Mouse (Mus musculus) lung, postnatal 36 days (tissue): ENCODE results near the gene Rab37.
A peak's percentile ranks its signal among the peaks of the same experiment; 100 is the strongest.

Source experiments
- DNase-seq: peaks from one replicate; pipeline ENCODE4 v3.0.0; 2022; ENCODE audit warnings: mixed read lengths

Gene Rab37

DNA sequence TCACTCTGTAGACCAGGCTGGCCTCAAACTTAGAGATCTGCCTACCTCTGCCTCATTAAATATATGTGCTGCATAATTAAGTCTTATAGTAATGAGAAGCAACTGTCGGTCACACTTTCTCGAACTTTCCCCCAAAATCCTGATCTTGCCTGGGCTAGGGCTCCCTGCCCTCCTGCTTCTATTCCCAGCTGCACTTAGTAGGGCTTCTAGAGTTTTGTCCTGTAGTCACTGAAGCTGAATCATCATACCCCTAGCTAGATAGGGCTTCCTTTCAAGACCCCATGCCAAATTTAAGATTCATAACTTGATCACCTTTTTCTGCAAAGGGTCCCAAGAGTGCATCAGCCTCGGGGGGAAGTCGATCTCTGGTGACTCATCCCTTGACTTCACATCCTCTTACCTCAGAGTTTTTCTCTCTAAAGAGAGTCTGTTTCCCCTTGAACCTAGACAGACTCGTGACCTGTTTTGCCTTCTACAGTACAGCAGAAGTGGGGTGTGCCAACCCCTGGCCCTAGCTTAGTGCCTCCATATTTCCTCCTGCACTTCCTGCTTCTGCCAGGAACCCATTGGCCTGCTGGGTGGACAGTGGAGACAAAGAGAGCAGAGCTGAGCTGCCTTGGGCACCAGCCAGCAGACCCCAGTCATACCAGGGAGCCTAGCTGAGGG is 47.5 kb downstream of the Rab37 start:
- DNase-seq, result peak; percentile 43

DNA sequence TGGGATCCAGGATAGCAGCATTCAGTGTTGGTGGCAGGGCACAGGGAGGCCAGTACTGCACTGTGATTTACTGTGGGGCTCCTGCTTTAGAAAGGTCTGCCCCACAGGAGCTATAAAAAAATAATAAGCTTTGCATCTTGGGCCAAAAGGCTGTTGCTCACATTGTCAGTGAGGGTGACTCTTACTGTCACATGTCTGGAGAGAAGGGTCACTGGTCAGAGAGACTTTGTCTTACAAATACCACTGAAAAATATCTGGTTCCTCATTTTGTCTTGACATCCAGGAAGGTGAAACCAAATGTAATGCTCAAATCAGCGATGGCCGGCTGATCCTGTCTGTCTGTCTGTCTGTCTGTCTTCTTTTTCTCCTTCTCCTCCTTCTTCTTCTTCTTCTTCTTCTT is 50.7 kb downstream of the Rab37 start:
- DNase-seq, result no peak

DNA sequence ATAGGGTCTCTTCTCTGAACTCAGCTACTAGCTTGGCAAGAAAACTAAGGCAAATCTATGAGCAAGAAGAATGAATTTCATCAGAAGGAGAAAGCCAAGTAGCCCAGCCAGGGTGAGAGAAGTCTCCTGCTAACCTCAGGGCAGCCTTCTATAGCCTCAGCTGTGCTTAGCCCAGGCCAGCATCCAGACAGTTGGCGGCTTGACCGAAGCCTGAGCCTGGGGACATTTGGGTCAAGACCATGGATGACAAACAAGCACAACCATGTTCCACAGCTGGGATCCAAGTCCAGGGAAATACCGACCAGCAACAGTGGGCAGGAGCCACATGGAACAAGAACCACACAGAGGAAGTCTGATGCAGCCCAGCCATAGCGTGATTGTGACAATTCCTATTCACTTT is 56.6 kb downstream of the Rab37 start:
- DNase-seq, result no peak

DNA sequence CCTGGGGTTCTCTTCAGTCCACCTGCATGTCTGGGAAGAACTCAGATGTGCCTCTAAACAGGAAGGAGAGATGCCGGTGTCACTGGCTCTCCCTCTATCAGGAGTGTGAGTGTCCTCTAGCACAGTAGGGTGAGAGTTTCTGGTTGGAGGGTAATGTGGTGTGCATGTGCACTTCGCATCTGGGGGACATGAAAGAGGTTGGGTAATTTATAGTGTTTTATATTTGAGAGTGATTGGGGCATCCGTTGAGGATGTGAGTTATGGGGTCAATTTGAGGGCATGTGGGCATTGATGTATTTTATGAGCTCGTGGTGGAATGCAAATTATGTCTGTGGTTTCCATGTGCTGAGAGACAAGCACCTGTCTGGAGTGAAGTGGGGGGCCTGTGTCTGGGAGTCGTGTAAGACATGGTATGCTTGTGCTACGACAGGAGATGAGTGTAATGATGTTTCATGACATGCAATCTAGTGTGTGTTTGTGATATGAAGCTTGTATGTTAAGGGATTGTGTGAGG is 59.6 kb downstream of the Rab37 start:
- DNase-seq, result no peak

DNA sequence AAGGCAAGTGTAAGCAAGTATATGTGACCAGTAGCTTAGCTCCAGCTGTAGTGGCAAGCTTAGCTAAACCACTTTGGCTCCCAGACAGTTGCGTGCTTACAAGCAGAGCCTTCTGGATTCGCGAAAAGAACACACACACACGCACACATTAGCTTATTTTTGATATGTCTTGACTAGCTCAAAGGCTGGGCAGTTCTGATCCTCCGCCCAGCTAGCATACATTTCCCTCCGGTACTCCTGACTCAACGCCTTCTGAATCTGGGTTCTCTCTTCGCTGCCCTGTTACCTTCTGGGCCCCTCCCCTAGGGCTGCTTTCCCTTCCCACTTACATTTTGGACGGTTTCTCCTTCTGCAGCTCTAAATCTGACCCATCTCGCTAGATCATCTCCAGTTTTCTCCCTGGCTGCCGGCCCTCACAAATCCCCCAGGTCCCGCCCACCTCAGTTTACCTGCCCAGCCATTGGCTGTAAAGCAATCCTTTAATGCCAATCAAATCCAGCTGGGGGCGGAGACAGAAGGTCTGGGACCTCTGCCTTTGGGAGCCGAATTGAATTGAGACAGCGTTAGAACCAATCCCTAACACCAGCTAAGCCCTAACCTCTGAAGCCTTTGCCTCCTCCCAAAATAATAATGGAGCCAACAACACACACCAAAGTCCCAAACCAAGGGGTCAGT is 60.7 kb downstream of the Rab37 start:
- peak; percentile 77 for DNase-seq

DNA sequence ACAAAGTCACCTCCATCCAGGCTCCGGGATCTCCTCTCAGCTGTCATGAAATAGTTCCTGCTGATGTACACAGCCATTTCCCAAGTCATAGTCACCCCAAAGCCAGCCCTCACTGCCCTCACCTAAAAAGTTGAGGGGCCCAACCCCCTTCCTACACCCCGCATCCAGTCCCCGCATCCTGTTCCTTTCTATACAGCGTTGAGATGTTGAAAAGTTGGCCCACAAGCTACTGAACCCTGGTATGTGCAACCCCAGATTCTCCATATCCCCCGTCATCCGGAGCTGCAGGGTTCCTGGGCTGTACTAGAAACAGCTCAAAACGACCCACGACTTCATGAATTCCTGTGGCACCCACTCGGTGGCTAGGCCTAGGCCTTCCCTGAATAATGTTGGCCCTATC is 61.9 kb downstream of the Rab37 start:
- no peak for DNase-seq

DNA sequence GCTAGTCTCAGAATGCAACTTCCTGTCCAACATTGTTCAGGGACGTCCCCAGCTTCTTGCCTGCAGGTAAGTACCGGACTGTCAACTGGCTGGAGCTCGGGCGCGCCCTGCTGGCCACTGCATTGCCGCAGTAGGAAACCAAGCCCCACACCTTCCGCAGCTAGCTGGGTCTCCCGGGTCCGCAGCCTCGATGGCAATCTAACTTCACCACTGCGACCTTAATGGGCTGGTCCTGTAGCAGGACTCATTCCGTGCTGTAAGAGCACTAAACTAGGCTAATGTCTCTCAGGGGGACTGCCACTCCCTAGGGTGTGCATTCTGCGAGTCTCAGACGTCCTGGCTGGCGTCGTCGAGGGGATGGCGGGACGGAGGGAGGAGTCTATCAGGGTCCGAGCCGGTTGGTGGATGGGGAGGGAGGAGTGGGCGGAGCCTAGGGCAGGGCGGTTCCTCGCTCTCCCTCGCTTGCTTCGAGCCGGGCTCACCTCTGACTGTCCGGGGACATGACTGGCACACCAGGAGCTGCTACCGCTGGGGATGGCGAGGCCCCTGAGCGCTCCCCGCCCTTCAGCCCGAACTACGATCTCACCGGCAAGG is 62.6 kb downstream of the Rab37 start:
- DNase-seq, result peak; percentile 91

DNA sequence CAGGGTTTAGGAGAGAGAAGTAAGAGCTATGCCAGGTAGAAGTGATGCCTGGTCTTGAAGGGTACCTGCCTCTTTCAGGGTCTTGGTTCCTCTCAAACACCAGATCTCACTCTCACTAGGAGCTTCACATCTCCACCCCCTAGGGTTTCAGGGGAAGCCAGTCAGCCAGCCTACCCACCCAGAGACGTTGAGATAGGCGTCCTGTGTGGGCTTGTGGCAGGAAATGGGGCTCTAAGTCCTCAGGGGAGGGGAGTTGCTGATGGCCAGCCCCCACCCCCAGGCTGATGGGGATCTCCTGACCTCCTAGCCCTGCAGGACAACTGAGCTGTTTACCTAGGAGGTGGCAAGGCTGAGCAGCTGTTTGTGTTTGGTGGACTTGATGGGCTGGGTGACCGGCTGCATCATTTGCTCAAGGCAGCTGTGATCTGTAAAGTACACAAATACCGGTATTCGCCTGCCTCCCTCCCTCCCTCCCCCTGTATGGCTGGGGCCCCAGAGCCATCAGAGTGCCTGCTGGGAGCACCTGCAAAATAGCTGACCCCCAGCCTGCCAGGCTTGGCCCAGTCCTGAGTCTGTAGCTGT is 63.9 kb downstream of the Rab37 start:
- DNase-seq, result no peak

DNA sequence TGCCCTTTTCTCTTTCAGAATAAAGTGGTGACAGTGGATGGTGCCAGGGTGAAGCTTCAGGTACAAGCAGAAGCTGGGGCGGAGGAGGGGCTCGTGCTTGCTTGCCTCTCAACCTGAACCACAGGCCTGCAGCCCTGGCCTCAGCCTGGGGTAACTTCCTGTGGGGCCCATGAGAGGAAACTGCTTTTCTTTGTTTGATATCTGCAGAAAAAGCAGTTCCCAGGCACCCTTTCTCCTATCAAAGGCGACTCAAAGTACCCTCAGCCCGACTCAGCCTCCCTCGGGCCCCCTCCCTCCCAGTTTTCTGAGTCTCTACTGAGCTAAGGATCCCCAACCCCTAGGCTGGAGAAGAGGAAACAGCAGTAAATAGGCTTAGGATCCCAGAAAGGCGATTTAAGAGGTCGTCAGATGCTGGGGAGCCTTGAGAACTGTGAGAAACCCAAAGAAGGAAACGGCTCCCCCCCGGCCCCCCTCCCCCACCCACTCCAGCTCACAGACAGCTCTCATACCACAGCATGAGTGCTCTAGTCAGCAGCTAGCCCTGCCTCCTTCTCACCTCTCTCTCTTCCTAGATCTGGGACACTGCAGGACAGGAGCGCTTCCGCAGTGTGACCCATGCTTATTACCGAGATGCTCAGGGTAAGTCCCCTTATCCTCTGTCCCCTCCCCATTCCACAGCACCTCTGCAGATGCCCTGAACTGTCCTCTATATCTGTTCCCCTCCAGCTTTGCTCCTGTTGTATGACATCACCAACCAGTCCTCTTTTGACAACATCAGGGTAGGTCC is 66.9 kb downstream of the Rab37 start:
- DNase-seq, result peak; percentile 50

DNA sequence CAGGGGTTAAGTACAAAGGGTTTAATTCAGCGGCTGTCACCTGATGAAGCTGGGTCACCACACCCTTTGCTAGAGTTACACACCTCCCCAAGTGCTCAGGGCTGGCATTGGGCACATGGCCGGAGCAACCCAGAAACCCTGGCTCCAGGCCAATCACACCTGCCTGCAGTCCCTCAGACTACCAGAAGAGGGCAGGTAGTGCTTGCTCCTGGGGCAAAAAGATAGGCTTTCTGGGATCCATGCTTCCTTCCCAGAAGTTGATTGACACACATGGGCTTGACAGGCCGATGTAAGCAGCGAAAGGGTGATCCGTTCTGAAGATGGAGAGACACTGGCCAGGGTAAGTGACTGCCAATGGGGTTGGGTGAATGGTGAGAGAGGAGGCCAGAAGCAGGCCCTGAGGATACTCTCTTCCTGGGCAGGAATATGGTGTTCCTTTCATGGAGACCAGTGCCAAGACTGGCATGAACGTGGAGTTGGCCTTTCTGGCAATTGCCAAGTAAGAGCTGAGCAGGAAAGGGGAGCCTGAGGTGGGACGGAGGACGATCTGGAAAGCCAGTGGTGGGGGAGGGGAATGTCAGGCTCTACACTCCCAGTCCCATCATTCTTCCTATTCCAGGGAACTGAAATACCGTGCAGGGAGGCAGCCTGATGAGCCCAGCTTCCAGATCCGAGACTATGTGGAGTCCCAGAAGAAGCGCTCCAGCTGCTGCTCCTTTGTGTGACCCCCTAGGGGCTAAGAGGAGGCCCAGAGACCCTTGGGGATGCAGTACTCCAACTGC is 69.0 kb downstream of the Rab37 start:
- peak; percentile 95 for DNase-seq

DNA sequence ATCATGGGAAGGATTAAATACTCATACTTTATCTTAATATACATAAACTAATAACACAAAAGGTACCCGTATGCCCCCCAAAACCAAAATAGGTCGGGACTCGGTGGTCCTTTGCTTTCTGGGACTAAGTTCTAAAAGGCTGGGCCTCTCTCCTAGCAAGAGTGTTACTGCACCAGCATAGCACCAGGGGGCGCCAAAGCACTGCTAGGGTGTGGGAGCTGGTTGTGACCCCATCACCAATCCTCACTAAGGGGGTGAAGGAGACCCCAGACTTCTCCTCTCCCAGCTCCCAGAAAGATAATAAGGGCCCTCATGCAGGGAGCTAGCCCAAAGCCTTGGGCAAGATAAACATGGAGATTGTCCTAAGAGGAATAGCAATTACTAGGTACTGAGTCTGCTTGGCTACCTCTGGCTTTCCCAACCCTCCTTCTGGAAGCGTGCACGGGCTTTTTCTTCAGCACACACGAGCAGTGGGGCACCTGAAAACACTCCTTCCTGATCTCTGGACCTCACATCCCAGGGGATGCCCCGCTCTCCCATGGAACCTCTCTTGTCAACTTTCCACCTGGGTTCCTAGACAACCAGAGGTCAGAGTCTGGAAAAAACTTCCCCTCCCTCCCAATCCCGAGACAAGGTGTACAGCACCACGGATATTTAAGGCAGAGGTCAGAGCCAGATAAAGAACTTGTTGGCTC is 69.8 kb downstream of the Rab37 start:
- peak; percentile 78 for DNase-seq

DNA sequence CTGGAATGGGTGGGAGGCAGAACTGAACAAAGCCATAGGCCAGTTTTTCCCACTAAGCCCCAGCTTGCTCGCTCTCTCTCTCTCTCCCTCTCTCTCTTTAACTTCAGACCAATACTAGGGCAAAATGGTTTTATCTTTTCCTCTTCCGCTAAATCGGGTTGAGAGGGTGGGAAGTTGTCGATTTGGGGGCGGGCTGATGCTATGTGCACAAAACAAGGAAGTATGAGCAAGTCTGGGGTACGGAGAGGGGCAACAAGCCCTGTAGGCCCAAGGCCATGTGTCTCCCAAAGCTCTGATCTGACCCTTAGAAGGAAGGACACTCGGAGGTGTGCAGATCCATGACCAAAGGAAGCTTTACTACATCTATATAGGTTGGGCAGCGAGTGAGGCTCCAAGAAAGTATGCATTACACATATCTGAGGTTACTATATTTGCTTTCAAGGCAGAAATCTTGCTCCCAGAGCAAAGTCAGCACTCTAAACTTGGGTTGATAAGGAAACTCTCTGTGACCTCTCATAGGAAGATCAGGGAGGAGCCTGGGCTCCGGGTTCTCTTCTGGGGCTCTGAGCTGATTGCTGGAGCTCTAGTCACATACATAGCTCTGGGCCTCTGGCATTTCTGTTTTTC is 70.5 kb downstream of the Rab37 start:
- DNase-seq, result peak; percentile 61

DNA sequence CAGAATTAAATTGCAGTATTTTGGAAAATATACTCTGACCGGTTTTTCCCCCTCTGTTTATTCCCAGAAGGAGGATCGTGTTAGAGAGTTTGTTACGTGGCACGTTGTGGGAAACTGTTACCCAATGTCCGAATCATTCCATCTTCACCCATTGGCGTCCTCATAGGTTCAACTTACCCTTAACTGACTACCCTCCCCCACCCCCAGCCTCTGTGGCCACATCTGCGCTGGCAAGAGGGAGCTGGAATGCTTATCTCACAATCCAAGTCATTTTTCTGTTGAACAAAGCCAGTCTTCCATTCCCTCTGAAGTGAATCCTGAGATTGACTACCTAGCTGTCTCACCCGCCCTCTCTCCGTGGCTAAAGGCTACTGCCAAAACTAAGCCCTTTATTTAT is 71.0 kb downstream of the Rab37 start:
- no peak for DNase-seq

DNA sequence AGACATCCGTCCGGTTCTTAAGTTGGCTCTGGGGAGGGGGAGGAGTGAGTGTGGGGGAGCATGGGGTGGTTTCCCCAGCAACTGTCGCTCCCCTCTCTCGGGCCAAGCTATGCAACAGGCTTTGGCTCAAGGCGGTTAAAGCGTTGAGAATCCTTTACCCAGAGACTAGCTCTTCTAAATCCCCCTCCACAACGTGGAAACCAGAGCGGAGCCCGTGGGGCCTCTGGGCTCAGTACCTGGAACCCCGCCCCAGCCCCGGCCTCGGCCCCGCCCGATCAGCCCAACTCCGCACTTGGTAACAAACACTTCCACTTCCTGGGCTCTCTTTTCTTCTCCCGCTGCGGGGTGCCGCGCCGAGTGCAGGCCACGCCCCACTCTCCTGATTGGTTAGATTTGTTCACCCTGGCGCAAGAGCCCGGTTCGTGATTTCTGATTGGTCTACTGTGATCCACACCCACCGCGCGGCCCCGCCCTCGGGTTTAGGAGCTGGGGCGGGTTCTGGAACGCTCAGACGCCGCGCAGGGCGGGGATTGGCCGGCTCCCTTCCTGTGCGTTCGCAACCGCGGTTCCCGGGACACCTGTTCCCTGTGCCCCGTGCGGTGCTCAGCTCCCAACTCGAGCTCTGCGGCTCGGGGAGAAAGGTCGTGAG is 71.7 kb downstream of the Rab37 start, which contains the start of gene Slc9a3r1:
Gene Slc9a3r1, plus strand, starts transcription at position 510 of the 649 bp plus-strand sequence.
- DNase-seq, result peak; percentile 100

DNA sequence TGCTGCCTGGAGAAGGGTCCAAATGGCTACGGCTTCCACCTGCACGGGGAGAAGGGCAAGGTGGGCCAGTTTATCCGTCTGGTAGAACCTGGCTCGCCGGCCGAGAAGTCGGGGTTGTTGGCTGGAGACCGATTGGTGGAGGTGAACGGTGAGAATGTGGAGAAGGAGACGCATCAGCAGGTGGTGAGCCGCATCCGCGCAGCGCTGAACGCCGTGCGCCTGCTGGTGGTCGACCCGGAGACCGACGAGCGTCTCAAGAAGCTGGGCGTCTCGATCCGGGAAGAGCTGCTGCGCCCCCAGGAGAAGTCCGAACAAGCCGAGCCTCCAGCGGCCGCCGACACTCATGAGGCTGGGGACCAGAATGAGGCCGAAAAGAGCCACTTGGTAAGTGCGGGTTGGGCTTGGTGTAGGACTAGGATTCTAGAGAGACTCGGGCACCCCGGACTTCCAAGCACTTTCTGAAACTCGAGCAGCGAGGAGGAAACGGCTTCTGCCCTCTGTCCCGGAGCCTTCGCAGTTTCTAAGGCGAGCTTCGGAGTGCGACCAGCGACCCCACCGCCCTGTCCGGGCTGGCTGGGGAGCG is 72.4 kb downstream of the Rab37 start:
- peak; percentile 51 for DNase-seq

DNA sequence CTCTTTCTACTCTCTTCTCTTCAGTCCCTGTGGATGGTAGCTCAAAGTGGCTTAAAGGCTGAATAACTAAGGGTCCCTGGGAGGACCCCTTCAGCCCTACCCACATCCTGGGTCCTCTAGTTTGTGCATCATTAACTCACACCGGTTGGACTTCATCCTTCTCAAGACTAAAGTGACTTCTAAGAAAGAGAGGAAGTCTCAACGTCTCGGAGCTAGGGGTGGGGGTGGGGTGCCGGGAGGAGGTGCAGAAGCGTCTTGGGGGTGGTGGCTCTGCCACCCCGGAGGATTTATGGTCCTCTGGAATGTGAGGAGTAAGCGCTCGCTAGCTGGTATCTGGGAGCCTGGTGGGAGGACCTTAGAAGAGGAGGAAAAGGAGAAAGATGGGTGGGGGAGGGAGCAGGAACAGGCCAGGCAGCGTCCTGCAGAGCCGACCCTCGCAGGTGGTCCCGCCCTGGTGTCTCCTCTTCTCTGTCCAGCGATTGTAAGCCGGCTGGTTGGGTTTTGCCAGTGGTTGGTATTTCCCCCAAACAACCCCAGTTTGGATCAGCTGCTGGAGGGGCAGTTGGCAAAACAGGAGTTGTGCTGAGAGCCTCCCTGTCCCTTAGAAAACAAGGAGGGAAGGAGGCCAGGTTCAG is 73.2 kb downstream of the Rab37 start:
- no peak for DNase-seq

DNA sequence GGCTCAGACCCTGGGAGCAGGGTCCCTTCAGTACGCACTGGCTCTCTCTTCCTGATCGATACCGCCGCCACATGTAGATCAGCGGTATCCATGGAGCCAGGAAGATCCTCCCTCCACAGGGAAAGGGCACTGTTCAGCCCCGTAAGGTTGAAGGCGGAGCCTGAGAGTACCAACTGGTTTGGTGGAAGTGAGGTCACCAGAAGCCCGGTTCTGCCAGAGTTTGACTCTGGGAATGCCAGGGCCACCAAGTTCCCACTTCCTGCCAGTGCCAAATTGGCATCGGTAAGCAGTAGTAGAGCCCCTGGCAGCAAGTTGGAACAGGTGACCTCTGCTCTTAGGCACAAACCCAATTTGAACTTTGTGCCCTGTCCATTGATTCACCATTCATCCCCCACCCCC is 73.7 kb downstream of the Rab37 start:
- DNase-seq, result peak; percentile 78

DNA sequence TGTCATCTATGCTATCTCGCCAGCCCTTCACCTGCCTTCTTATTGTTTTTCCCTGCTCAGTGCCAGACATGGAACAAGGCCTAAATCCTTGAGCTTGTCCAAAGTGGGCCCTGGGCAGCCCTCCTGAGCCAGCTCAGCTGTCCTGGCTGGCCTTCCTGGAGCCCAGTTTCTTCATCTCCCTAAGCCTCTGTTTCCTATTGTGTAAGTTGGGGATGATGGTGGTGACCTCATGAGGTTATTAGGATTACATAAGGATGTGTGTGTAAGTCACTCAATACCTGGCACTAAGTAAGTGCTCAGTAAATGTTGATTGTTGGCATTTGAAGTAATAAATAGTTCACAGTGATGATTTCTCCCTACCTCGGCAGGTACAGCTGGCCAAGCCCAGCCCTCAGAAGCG is 75.5 kb downstream of the Rab37 start:
- DNase-seq, result no peak

DNA sequence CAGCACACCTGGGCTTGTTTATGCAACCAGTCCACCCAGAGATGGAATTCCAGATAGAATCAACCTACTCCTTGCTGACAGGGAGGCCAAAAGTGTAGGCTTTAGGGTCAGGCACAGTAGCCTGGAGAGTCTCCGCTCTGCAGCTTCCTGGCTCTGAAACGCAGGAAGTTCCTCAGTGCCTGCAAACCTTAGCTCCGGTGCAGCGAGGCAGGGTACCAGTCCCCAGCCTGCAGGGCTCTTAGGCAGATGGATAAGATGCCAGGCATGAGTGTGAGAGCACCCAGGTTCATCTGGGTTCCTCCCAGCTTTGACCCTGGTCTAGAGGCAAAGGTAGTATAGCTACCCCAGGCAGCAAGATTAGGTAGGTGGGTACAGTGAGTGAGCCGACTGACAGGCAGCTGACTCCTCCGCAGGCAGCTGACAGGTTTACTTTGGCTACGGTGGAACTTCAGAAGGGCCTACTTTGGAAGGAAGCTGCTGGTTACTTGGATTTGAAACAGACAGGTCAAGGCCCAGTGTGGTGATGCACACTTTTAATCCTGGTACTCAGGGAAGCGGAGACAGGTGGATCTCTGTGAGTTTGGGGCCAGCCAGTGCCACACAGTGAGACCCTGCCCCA is 76.5 kb downstream of the Rab37 start:
- DNase-seq, result no peak
